Mouse (Mus musculus): ENCODE results near the gene Mfsd6.

- no peak for TF ChIP-seq POLR2A (IDR thresholded peaks at IDR 0.05; ENCODE audit: control insufficient read depth, extremely low read depth, insufficient read depth, low read length, poor library complexity)
- no peak for TF ChIP-seq CTCF (IDR thresholded peaks at IDR 0.05; ENCODE audit: borderline replicate concordance, control insufficient read depth, extremely low read depth, insufficient read depth, low read length, poor library complexity)
These were observed 15.3 kb upstream of the Mfsd6 start for GRCm38 (mm10) chr1:52742567-52742966.
